Mouse (Mus musculus) neural tube, postnatal 0 days (tissue): ENCODE measurements around the gene Cstf2t. TPM values are rescaled to one million over a fixed set of nuclear protein-coding genes. Genes with fewer than 3 reads are reported as not detected.

ENCODE experiments used
- polyA plus RNA-seq: library from polyadenylated mRNA; unstranded; fragments of >200 nt; fragmentation: Nextera tagmentation; extraction: Ambion mirVana; gene quantifications from 2 replicates; pipeline ENCODE4 v1.2.1, GENCODE M21; 2015

The Cstf2t gene
- polyA plus RNA-seq = 50.2 and 53.6 TPM in 2 replicates

GRCm38 (mm10) chr19:31082662-31083429, at the start of gene Cstf2t:
Gene Cstf2t, plus strand, starts transcription at chr19:31082837.

